Mouse (Mus musculus) embryonic facial prominence, embryonic 13.5 days (tissue): Measurements from ENCODE around the gene Fxr2. TPM values are rescaled to one million over a fixed set of nuclear protein-coding genes. Genes with fewer than 3 reads are reported as not detected.
"Not testable (repeated sequence)": the region's sequence is repeated elsewhere in the genome, so short reads cannot be mapped to it uniquely, and the experiment has no call there.

ENCODE experiments used
- ATAC-seq: fragments of 200-750 bp; cut with Nextera tagmentation; 2 replicates; pipeline ENCODE4 v1.8.0; 2017; ENCODE audit warnings: low read depth; ENCODE audit not compliant: insufficient number of reproducible peaks, insufficient read depth, low FRiP score, low TSS enrichment
- H3K27ac ChIP-seq: fragments of 300-500 bp; sonication (generic); 2 replicates; pipeline ENCODE4 v1.5.1; 2015; ENCODE audit warnings: moderate library complexity, mild to moderate bottlenecking, inconsistent platforms
- H3K27me3 ChIP-seq: fragments of 300-500 bp; sonication (generic); 2 replicates; pipeline ENCODE4 v1.6.1; 2015; ENCODE audit warnings: mild to moderate bottlenecking, inconsistent platforms
- H3K36me3 ChIP-seq: fragments of 300-500 bp; sonication (generic); 2 replicates; pipeline ENCODE4 v1.6.1; 2015; ENCODE audit warnings: mild to moderate bottlenecking, inconsistent platforms
- H3K4me1 ChIP-seq: fragments of 300-500 bp; sonication (generic); 2 replicates; pipeline ENCODE4 v1.6.1; 2015; ENCODE audit warnings: inconsistent platforms
- H3K4me2 ChIP-seq: fragments of 300-500 bp; sonication (generic); 2 replicates; pipeline ENCODE4 v1.6.1; 2015; ENCODE audit warnings: moderate library complexity, mild to moderate bottlenecking, inconsistent platforms
- H3K4me3 ChIP-seq: fragments of 300-500 bp; sonication (generic); 2 replicates; pipeline ENCODE4 v1.5.1; 2015; ENCODE audit warnings: mild to moderate bottlenecking, inconsistent platforms
- H3K9ac ChIP-seq: fragments of 300-500 bp; sonication (generic); 2 replicates; pipeline ENCODE4 v1.6.1; 2015; ENCODE audit warnings: mild to moderate bottlenecking, inconsistent platforms
- H3K9me3 ChIP-seq: fragments of 300-500 bp; sonication (generic); 2 replicates; pipeline ENCODE4 v1.6.1; 2016; ENCODE audit warnings: inconsistent platforms
- WGBS: fragments of 180-500 bp; shearing (Covaris S2); methylation state at CpG from one replicate; pipeline ENCODE4 v1.1.7; 2015; ENCODE audit warnings: mixed read lengths; 5-methylcytosine and 5-hydroxymethylcytosine counted together
- polyA plus RNA-seq: library from polyadenylated mRNA; unstranded; fragments of >200 nt; fragmentation: Nextera tagmentation; extraction: Ambion mirVana; gene quantifications from 2 replicates; pipeline ENCODE4 v1.2.1, GENCODE M21; 2015

Gene Fxr2
- polyA plus RNA-seq, 1 experiment from 2014 or later, result 44.1 TPM

GRCm38 (mm10) chr11:69687061-69687460, 54.3 kb downstream of the Fxr2 start:
- Histone ChIP-seq H3K36me3 (no peaks in the 10 kb centered on the region), H3K9ac (peak overlapping the region; percentile 38), H3K27me3 (no peaks in the 10 kb centered on the region), H3K27ac (no peak overlapping the region), H3K4me3 (no peak overlapping the region), H3K4me1 (peaks cover 31% of the 10 kb centered on the region), H3K9me3 (no peaks in the 10 kb centered on the region), H3K4me2 (no peak overlapping the region)
- 44% methylated on average over 5 of the region's 5 CpGs for WGBS
- ATAC-seq, result no peak

- no peak for ATAC-seq
- Histone ChIP-seq H3K9me3 (no peaks in the 10 kb centered on the region), H3K4me3 (no peak overlapping the region), H3K4me2 (no peak overlapping the region), H3K27ac (no peak overlapping the region), H3K9ac (no peak overlapping the region), H3K36me3 (no peaks in the 10 kb centered on the region), H3K4me1 (peaks cover 16% of the 10 kb centered on the region), H3K27me3 (no peaks in the 10 kb centered on the region)
- 88% methylated on average over 1 of the region's 1 CpGs for whole genome bisulfite sequencing
These were observed 57.1 kb downstream of the Fxr2 start for GRCm38 (mm10) chr11:69689891-69690290.

- H3K4me3 ChIP-seq, result no peak overlapping the region
- no peak overlapping the region for H3K27ac ChIP-seq
- no peak for ATAC-seq
- peaks cover 12% of the 10 kb centered on the region for H3K4me1 ChIP-seq
- no peaks in the 10 kb centered on the region for H3K27me3 ChIP-seq
- no peak overlapping the region for H3K9ac ChIP-seq
- H3K36me3 ChIP-seq, result no peaks in the 10 kb centered on the region
- no peak overlapping the region for H3K4me2 ChIP-seq
- WGBS, result 80% methylated on average over 9 of the region's 9 CpGs
- no peaks in the 10 kb centered on the region for H3K9me3 ChIP-seq
These were observed 59.5 kb downstream of the Fxr2 start for GRCm38 (mm10) chr11:69692196-69692811.

GRCm38 (mm10) chr11:69692863-69693262, 60.1 kb downstream of the Fxr2 start:
- Histone ChIP-seq H3K9me3 (no peaks in the 10 kb centered on the region), H3K9ac (no peak overlapping the region), H3K4me3 (no peak overlapping the region), H3K4me2 (no peak overlapping the region), H3K36me3 (no peaks in the 10 kb centered on the region), H3K27me3 (no peaks in the 10 kb centered on the region), H3K27ac (no peak overlapping the region), H3K4me1 (peaks cover 12% of the 10 kb centered on the region)
- 88% methylated on average over 6 of the region's 6 CpGs for whole genome bisulfite sequencing
- ATAC-seq, result no peak

- Histone ChIP-seq H3K4me2 (no peak overlapping the region), H3K9me3 (no peaks in the 10 kb centered on the region), H3K4me3 (no peak overlapping the region), H3K4me1 (peaks cover 12% of the 10 kb centered on the region), H3K36me3 (no peaks in the 10 kb centered on the region), H3K9ac (no peak overlapping the region), H3K27me3 (no peaks in the 10 kb centered on the region), H3K27ac (no peak overlapping the region)
- 59% methylated on average over 11 of the region's 11 CpGs for WGBS
- ATAC-seq, result no peak
These were observed 60.7 kb downstream of the Fxr2 start for GRCm38 (mm10) chr11:69693421-69693965.

GRCm38 (mm10) chr11:69695046-69695360, 62.2 kb downstream of the Fxr2 start:
- peak overlapping the region; percentile 56 for H3K4me3 ChIP-seq
- no peaks in the 10 kb centered on the region for H3K36me3 ChIP-seq
- H3K27ac ChIP-seq, result peak overlapping the region; percentile 82
- peaks cover 12% of the 10 kb centered on the region for H3K4me1 ChIP-seq
- no peaks in the 10 kb centered on the region for H3K9me3 ChIP-seq
- 16% methylated on average over 6 of the region's 6 CpGs for WGBS
- H3K27me3 ChIP-seq, result no peaks in the 10 kb centered on the region
- H3K9ac ChIP-seq, result peak overlapping the region; percentile 83
- peak overlapping the region; percentile 97 for H3K4me2 ChIP-seq
- ATAC-seq, result no peak

GRCm38 (mm10) chr11:69695361-69696181, 62.8 kb downstream of the Fxr2 start, which contains the start of the genes Tnfsf12 and Tnfsfm13:
Gene Tnfsf12 (minus strand): TSS chr11:69695849.
Gene Tnfsfm13 (minus strand): TSS chr11:69696098.
- Histone ChIP-seq H3K36me3 (no peaks in the 10 kb centered on the region), H3K4me2 (peak within 1 kb of the TSS; percentile 97), H3K27me3 (no peaks in the 10 kb centered on the region), H3K4me3 (peak within 1 kb of the TSS; percentile 56), H3K27ac (peak within 1 kb of the TSS; percentile 82), H3K9ac (peak within 1 kb of the TSS; percentile 83), H3K9me3 (no peaks in the 10 kb centered on the region), H3K4me1 (peaks cover 12% of the 10 kb centered on the region)
- ATAC-seq, result peak; percentile 49
- WGBS, result 1% methylated on average over 41 of the region's 41 CpGs

- Histone ChIP-seq H3K4me2 (no peak overlapping the region), H3K27ac (no peak overlapping the region), H3K36me3 (no peaks in the 10 kb centered on the region), H3K4me3 (no peak overlapping the region), H3K4me1 (peaks cover 12% of the 10 kb centered on the region), H3K9ac (no peak overlapping the region), H3K27me3 (no peaks in the 10 kb centered on the region), H3K9me3 (no peaks in the 10 kb centered on the region)
- 88% methylated on average over 3 of the region's 3 CpGs for WGBS
- no peak for ATAC-seq
These were observed 64.6 kb downstream of the Fxr2 start for GRCm38 (mm10) chr11:69697396-69697795.

GRCm38 (mm10) chr11:69698574-69698973, 65.8 kb downstream of the Fxr2 start:
- no peak overlapping the region for H3K4me3 ChIP-seq
- no peak for ATAC-seq
- WGBS, result 73% methylated on average over 5 of the region's 5 CpGs
- no peaks in the 10 kb centered on the region for H3K9me3 ChIP-seq
- no peak overlapping the region for H3K27ac ChIP-seq
- H3K4me2 ChIP-seq, result no peak overlapping the region
- no peaks in the 10 kb centered on the region for H3K27me3 ChIP-seq
- no peaks in the 10 kb centered on the region for H3K36me3 ChIP-seq
- H3K4me1 ChIP-seq, result peaks cover 12% of the 10 kb centered on the region
- no peak overlapping the region for H3K9ac ChIP-seq

GRCm38 (mm10) chr11:69699595-69699994, 66.8 kb downstream of the Fxr2 start:
- H3K4me2 ChIP-seq, result no peak overlapping the region
- peaks cover 12% of the 10 kb centered on the region for H3K4me1 ChIP-seq
- no peak overlapping the region for H3K9ac ChIP-seq
- 83% methylated on average over 1 of the region's 1 CpGs for WGBS
- no peaks in the 10 kb centered on the region for H3K9me3 ChIP-seq
- no peak overlapping the region for H3K4me3 ChIP-seq
- H3K36me3 ChIP-seq, result no peaks in the 10 kb centered on the region
- no peak overlapping the region for H3K27ac ChIP-seq
- no peak for ATAC-seq
- H3K27me3 ChIP-seq, result no peaks in the 10 kb centered on the region

GRCm38 (mm10) chr11:69702886-69703285, 70.1 kb downstream of the Fxr2 start:
- 93% methylated on average over 10 of the region's 10 CpGs for WGBS
- not testable (repeated sequence) for H3K9me3 ChIP-seq, H3K36me3 ChIP-seq, H3K4me2 ChIP-seq, H3K9ac ChIP-seq, H3K27ac ChIP-seq, ATAC-seq, H3K4me3 ChIP-seq, H3K27me3 ChIP-seq, H3K4me1 ChIP-seq
